Mouse (Mus musculus) neural tube, embryonic 12.5 days (tissue): ENCODE data around the gene Yjefn3. TPM values are rescaled to one million over a fixed set of nuclear protein-coding genes. Genes with fewer than 3 reads are reported as not detected.

Experiments
- ATAC-seq: fragments of 200-750 bp; cut with Nextera tagmentation; 2 replicates; pipeline ENCODE4 v1.8.0; 2017; ENCODE audit warnings: low read depth, mild to moderate bottlenecking, moderate TSS enrichment, moderate library complexity; ENCODE audit not compliant: low FRiP score
- H3K27ac ChIP-seq: fragments of 300-500 bp; sonication (generic); 2 replicates; pipeline ENCODE4 v1.5.1; 2016
- H3K27me3 ChIP-seq: fragments of 300-500 bp; sonication (generic); replicated peaks from 2 replicates; pipeline ENCODE4 v1.6.1; 2016; ENCODE audit warnings: mild to moderate bottlenecking
- H3K36me3 ChIP-seq: fragments of 300-500 bp; sonication (generic); 2 replicates; pipeline ENCODE4 v1.6.1; 2016; ENCODE audit warnings: mild to moderate bottlenecking
- H3K4me1 ChIP-seq: fragments of 300-500 bp; sonication (generic); 2 replicates; pipeline ENCODE4 v1.6.1; 2016
- H3K4me2 ChIP-seq: fragments of 300-500 bp; sonication (generic); replicated peaks from 2 replicates; pipeline ENCODE4 v1.6.1; 2016; ENCODE audit warnings: mild to moderate bottlenecking
- H3K4me3 ChIP-seq: fragments of 300-500 bp; sonication (generic); 2 replicates; pipeline ENCODE4 v1.5.1; 2016
- H3K9ac ChIP-seq: fragments of 300-500 bp; sonication (generic); 2 replicates; pipeline ENCODE4 v1.6.1; 2016; ENCODE audit warnings: mild to moderate bottlenecking
- H3K9me3 ChIP-seq: fragments of 300-500 bp; sonication (generic); 2 replicates; pipeline ENCODE4 v1.6.1; 2016; ENCODE audit warnings: mild to moderate bottlenecking
- WGBS: fragments of 180-500 bp; shearing (Covaris S2); methylation state at CpG from one replicate; pipeline ENCODE4 v1.1.7; 2016; 5-methylcytosine and 5-hydroxymethylcytosine counted together
- polyA plus RNA-seq: library from polyadenylated mRNA; unstranded; fragments of >200 nt; fragmentation: Nextera tagmentation; extraction: Ambion mirVana; gene quantifications from 2 replicates; pipeline ENCODE4 v1.2.1, GENCODE M21; 2016

Yjefn3 gene
- polyA plus RNA-seq, 1 experiment from 2014 or later = 8.4 TPM

GRCm38 (mm10) chr8:69926901-69927300, 24.4 kb upstream of the Yjefn3 start:
- Histone ChIP-seq H3K27ac (no peak overlapping the region), H3K9me3 (no peaks in the 10 kb centered on the region), H3K9ac (no peak overlapping the region), H3K4me2 (no peak overlapping the region), H3K4me3 (no peak overlapping the region), H3K4me1 (no peaks in the 10 kb centered on the region), H3K36me3 (peaks cover 8% of the 10 kb centered on the region; the same call in 1 of the 2 replicates), H3K27me3 (no peaks in the 10 kb centered on the region)
- ATAC-seq = no peak

- WGBS = 83% methylated on average over 1 of the region's 1 CpGs
- Histone ChIP-seq H3K27ac (no peak overlapping the region), H3K9ac (no peak overlapping the region), H3K4me1 (peaks cover 15% of the 10 kb centered on the region), H3K4me2 (no peak overlapping the region), H3K36me3 (peaks cover 8% of the 10 kb centered on the region; the same call in 1 of the 2 replicates), H3K9me3 (no peaks in the 10 kb centered on the region), H3K27me3 (no peaks in the 10 kb centered on the region), H3K4me3 (no peak overlapping the region)
- ATAC-seq = no peak
Measured at GRCm38 (mm10) chr8:69923986-69924385, 21.5 kb upstream of the Yjefn3 start.

- Histone ChIP-seq H3K4me1 (peaks cover 15% of the 10 kb centered on the region), H3K27me3 (no peaks in the 10 kb centered on the region), H3K27ac (no peak overlapping the region; the same call in 1 of the 2 replicates), H3K9ac (no peak overlapping the region), H3K9me3 (no peaks in the 10 kb centered on the region), H3K4me3 (no peak overlapping the region), H3K36me3 (peaks cover 21% of the 10 kb centered on the region), H3K4me2 (no peak overlapping the region)
- ATAC-seq = no peak
- WGBS = 93% methylated on average over 2 of the region's 2 CpGs
Measured at GRCm38 (mm10) chr8:69921141-69921540, 18.6 kb upstream of the Yjefn3 start.

- 49% methylated on average over 11 of the region's 11 CpGs for WGBS
Measured at GRCm38 (mm10) chr8:69919876-69920662, 17.6 kb upstream of the Yjefn3 start.

GRCm38 (mm10) chr8:69919010-69919409, 16.5 kb upstream of the Yjefn3 start:
- H3K9ac ChIP-seq = no peak overlapping the region
- H3K4me3 ChIP-seq = no peak overlapping the region
- peak; percentile 34 for ATAC-seq
- no peaks in the 10 kb centered on the region for H3K27me3 ChIP-seq
- H3K36me3 ChIP-seq = peaks cover 42% of the 10 kb centered on the region
- H3K27ac ChIP-seq = no peak overlapping the region
- H3K4me1 ChIP-seq = peaks cover 15% of the 10 kb centered on the region
- no peaks in the 10 kb centered on the region for H3K9me3 ChIP-seq
- no peak overlapping the region for H3K4me2 ChIP-seq
- 74% methylated on average over 1 of the region's 1 CpGs for WGBS

More at GRCm38 (mm10) chr8:69919876-69920662, 17.6 kb upstream of the Yjefn3 start:
- ATAC-seq = peak; percentile 77
- Histone ChIP-seq H3K4me1 (peaks cover 15% of the 10 kb centered on the region), H3K4me2 (peak overlapping the region; percentile 33), H3K27ac (peak overlapping the region; percentile 32; the same call in 1 of the 2 replicates), H3K9ac (peak overlapping the region; percentile 17; the same call in 1 of the 2 replicates), H3K36me3 (peaks cover 32% of the 10 kb centered on the region), H3K4me3 (no peak overlapping the region), H3K27me3 (no peaks in the 10 kb centered on the region), H3K9me3 (no peaks in the 10 kb centered on the region)

GRCm38 (mm10) chr8:69918506-69918905, 16.0 kb upstream of the Yjefn3 start:
- Histone ChIP-seq H3K4me1 (peaks cover 15% of the 10 kb centered on the region), H3K9ac (no peak overlapping the region), H3K27ac (no peak overlapping the region), H3K36me3 (peaks cover 43% of the 10 kb centered on the region), H3K27me3 (no peaks in the 10 kb centered on the region), H3K9me3 (no peaks in the 10 kb centered on the region), H3K4me3 (no peak overlapping the region), H3K4me2 (no peak overlapping the region)
- no peak; the same call in 1 of the 2 replicates for ATAC-seq

GRCm38 (mm10) chr8:69915748-69916147, 13.2 kb upstream of the Yjefn3 start:
- H3K4me1 ChIP-seq = peaks cover 10% of the 10 kb centered on the region
- no peak overlapping the region for H3K4me3 ChIP-seq
- no peaks in the 10 kb centered on the region for H3K27me3 ChIP-seq
- 67% methylated on average over 5 of the region's 5 CpGs for WGBS
- H3K27ac ChIP-seq = no peak overlapping the region
- H3K9me3 ChIP-seq = no peaks in the 10 kb centered on the region
- H3K4me2 ChIP-seq = no peak overlapping the region
- H3K9ac ChIP-seq = 0 out of 2 replicates have a peak overlapping the region, but pooled peaks have one; percentile 17
- no peak for ATAC-seq
- H3K36me3 ChIP-seq = peaks cover 71% of the 10 kb centered on the region

GRCm38 (mm10) chr8:69914526-69914925, 12.0 kb upstream of the Yjefn3 start:
- no peak for ATAC-seq
- Histone ChIP-seq H3K9me3 (no peaks in the 10 kb centered on the region), H3K27me3 (no peaks in the 10 kb centered on the region), H3K4me1 (no peaks in the 10 kb centered on the region), H3K27ac (no peak overlapping the region), H3K4me2 (no peak overlapping the region), H3K4me3 (no peak overlapping the region), H3K36me3 (peaks cover 83% of the 10 kb centered on the region), H3K9ac (no peak overlapping the region)
- WGBS = 90% methylated on average over 4 of the region's 4 CpGs

- Histone ChIP-seq H3K27me3 (no peaks in the 10 kb centered on the region), H3K4me2 (no peak overlapping the region), H3K27ac (no peak overlapping the region), H3K9me3 (no peaks in the 10 kb centered on the region), H3K4me3 (no peak overlapping the region), H3K4me1 (no peaks in the 10 kb centered on the region), H3K9ac (no peak overlapping the region), H3K36me3 (peaks cover 96% of the 10 kb centered on the region)
- 93% methylated on average over 12 of the region's 12 CpGs for WGBS
- ATAC-seq = no peak
Measured at GRCm38 (mm10) chr8:69912478-69913074, 10.1 kb upstream of the Yjefn3 start.

GRCm38 (mm10) chr8:69911917-69912316, 9.4 kb upstream of the Yjefn3 start:
- no peak overlapping the region for H3K9ac ChIP-seq
- H3K4me3 ChIP-seq = no peak overlapping the region
- no peaks in the 10 kb centered on the region for H3K9me3 ChIP-seq
- WGBS = 89% methylated on average over 13 of the region's 13 CpGs
- H3K27ac ChIP-seq = no peak overlapping the region
- ATAC-seq = no peak
- peaks cover 92% of the 10 kb centered on the region for H3K36me3 ChIP-seq
- no peaks in the 10 kb centered on the region for H3K4me1 ChIP-seq
- no peak overlapping the region for H3K4me2 ChIP-seq
- H3K27me3 ChIP-seq = no peaks in the 10 kb centered on the region

GRCm38 (mm10) chr8:69907106-69907505, 4.6 kb upstream of the Yjefn3 start:
- Histone ChIP-seq H3K4me1 (peaks cover 9% of the 10 kb centered on the region), H3K9ac (no peak overlapping the region), H3K4me2 (no peak overlapping the region), H3K27me3 (no peaks in the 10 kb centered on the region), H3K27ac (no peak overlapping the region), H3K36me3 (peaks cover 46% of the 10 kb centered on the region), H3K9me3 (no peaks in the 10 kb centered on the region), H3K4me3 (no peak overlapping the region)
- WGBS = 87% methylated on average over 2 of the region's 2 CpGs
- ATAC-seq = no peak

- WGBS = 94% methylated on average over 2 of the region's 2 CpGs
- H3K9ac ChIP-seq = no peak overlapping the region
Measured at GRCm38 (mm10) chr8:69906260-69906659, 3.7 kb upstream of the Yjefn3 start.

More at GRCm38 (mm10) chr8:69906260-69906659, 3.7 kb upstream of the Yjefn3 start:
- Histone ChIP-seq H3K27me3 (no peaks in the 10 kb centered on the region), H3K27ac (no peak overlapping the region), H3K36me3 (peaks cover 37% of the 10 kb centered on the region), H3K9me3 (no peaks in the 10 kb centered on the region), H3K4me3 (no peak overlapping the region), H3K4me1 (peaks cover 15% of the 10 kb centered on the region), H3K4me2 (no peak overlapping the region)
- no peak for ATAC-seq
